Mouse (Mus musculus): ENCODE results near the gene Rhbdl1. TPM values are rescaled to one million over a fixed set of nuclear protein-coding genes. Genes with fewer than 3 reads are reported as not detected.

The Rhbdl1 gene
- polyA plus RNA-seq (2014; fragmentation: Nextera tagmentation; extraction: Ambion mirVana), result 0.60 and 1.6 TPM in 2 replicates

GRCm38 (mm10) chr17:25837076-25837410 is at the start of gene Rhbdl1:
Rhbdl1 (minus strand) TSS chr17:25837295.
- H3K36me3 ChIP-seq (ENCODE audit: control insufficient read depth, insufficient read depth, low read length), result peaks cover 37% of the 10 kb centered on the region

GRCm38 (mm10) chr17:25886806-25887205 is 49.7 kb upstream of the Rhbdl1 start:
- H3K36me3 ChIP-seq (ENCODE audit: control insufficient read depth, insufficient read depth, low read length), result peaks cover 14% of the 10 kb centered on the region

More at GRCm38 (mm10) chr17:25837076-25837410, at the start of gene Rhbdl1:
- 7% methylated on average over 29 of the region's 29 CpGs for WGBS
- no peaks in the 10 kb centered on the region for H3K9me3 ChIP-seq (ENCODE audit: control insufficient read depth, low read length)
- peaks cover 39% of the 10 kb centered on the region for H3K4me1 ChIP-seq (replicated peaks; ENCODE audit: control insufficient read depth, insufficient read depth, low read length)
- H3K4me2 ChIP-seq, result peak within 1 kb of the TSS; percentile 77
- peak within 1 kb of the TSS; percentile 40 for H3K4me3 ChIP-seq (ENCODE audit: low read depth, low read length)
- ATAC-seq (replicated peaks; ENCODE audit: low FRiP score), result no peak
- peak within 1 kb of the TSS; percentile 8; the same call in 1 of the 2 replicates for H3K27ac ChIP-seq (ENCODE audit: low read depth, low read length)
- H3K9ac ChIP-seq (ENCODE audit: low read depth, low read length), result peak within 1 kb of the TSS; percentile 58
- peak; percentile 71 for DNase-seq (ENCODE audit: low spot score)
- no peaks in the 10 kb centered on the region for H3K27me3 ChIP-seq (replicated peaks; ENCODE audit: control insufficient read depth, insufficient read depth, low read length)

GRCm38 (mm10) chr17:25885636-25886035 is 48.5 kb upstream of the Rhbdl1 start:
- no peak overlapping the region for H3K4me3 ChIP-seq (ENCODE audit: low read depth, low read length)
- no peaks in the 10 kb centered on the region for H3K27me3 ChIP-seq (replicated peaks; ENCODE audit: control insufficient read depth, insufficient read depth, low read length)
- no peak for DNase-seq (ENCODE audit: low spot score)
- no peak overlapping the region for H3K9ac ChIP-seq (ENCODE audit: low read depth, low read length)
- no peak overlapping the region for H3K4me2 ChIP-seq
- H3K9me3 ChIP-seq (ENCODE audit: control insufficient read depth, low read length), result no peaks in the 10 kb centered on the region
- 0 out of 2 replicates have a peak, but pooled peaks have one; percentile 30 for ATAC-seq (replicated peaks; ENCODE audit: low FRiP score)
- WGBS, result 62% methylated on average over 4 of the region's 4 CpGs
- peaks cover 14% of the 10 kb centered on the region for H3K36me3 ChIP-seq (ENCODE audit: control insufficient read depth, insufficient read depth, low read length)
- H3K4me1 ChIP-seq (replicated peaks; ENCODE audit: control insufficient read depth, insufficient read depth, low read length), result peaks cover 19% of the 10 kb centered on the region
- H3K27ac ChIP-seq (ENCODE audit: low read depth, low read length), result no peak overlapping the region

More at GRCm38 (mm10) chr17:25886806-25887205, 49.7 kb upstream of the Rhbdl1 start:
- no peak overlapping the region for H3K9ac ChIP-seq (ENCODE audit: low read depth, low read length)
- DNase-seq (ENCODE audit: low spot score), result no peak
- no peak for ATAC-seq (replicated peaks; ENCODE audit: low FRiP score)
- H3K4me3 ChIP-seq (ENCODE audit: low read depth, low read length), result no peak overlapping the region
- H3K4me1 ChIP-seq (replicated peaks; ENCODE audit: control insufficient read depth, insufficient read depth, low read length), result peaks cover 8% of the 10 kb centered on the region
- no peak overlapping the region for H3K4me2 ChIP-seq
- no peak overlapping the region for H3K27ac ChIP-seq (ENCODE audit: low read depth, low read length)
- H3K9me3 ChIP-seq (ENCODE audit: control insufficient read depth, low read length), result no peaks in the 10 kb centered on the region
- H3K27me3 ChIP-seq (replicated peaks; ENCODE audit: control insufficient read depth, insufficient read depth, low read length), result no peaks in the 10 kb centered on the region

GRCm38 (mm10) chr17:25883824-25884223 is 46.7 kb upstream of the Rhbdl1 start:
- DNase-seq (ENCODE audit: low spot score) (no peak), ATAC-seq (replicated peaks; ENCODE audit: low FRiP score) (no peak)
- Histone ChIP-seq H3K4me1 (replicated peaks; ENCODE audit: control insufficient read depth, insufficient read depth, low read length) (peaks cover 28% of the 10 kb centered on the region), H3K4me2 (no peak overlapping the region), H3K9me3 (ENCODE audit: control insufficient read depth, low read length) (no peaks in the 10 kb centered on the region), H3K27me3 (replicated peaks; ENCODE audit: control insufficient read depth, insufficient read depth, low read length) (no peaks in the 10 kb centered on the region), H3K36me3 (ENCODE audit: control insufficient read depth, insufficient read depth, low read length) (peaks cover 16% of the 10 kb centered on the region), H3K9ac (ENCODE audit: low read depth, low read length) (no peak overlapping the region), H3K27ac (ENCODE audit: low read depth, low read length) (no peak overlapping the region), H3K4me3 (ENCODE audit: low read depth, low read length) (no peak overlapping the region)
- 92% methylated on average over 3 of the region's 3 CpGs for WGBS

- no peak overlapping the region for H3K9ac ChIP-seq (ENCODE audit: low read depth, low read length)
- H3K27me3 ChIP-seq (replicated peaks; ENCODE audit: control insufficient read depth, insufficient read depth, low read length), result no peaks in the 10 kb centered on the region
- no peak overlapping the region for H3K4me3 ChIP-seq (ENCODE audit: low read depth, low read length)
- no peak for ATAC-seq (replicated peaks; ENCODE audit: low FRiP score)
- WGBS, result 91% methylated on average over 8 of the region's 8 CpGs
- DNase-seq (ENCODE audit: low spot score), result no peak
- peaks cover 30% of the 10 kb centered on the region for H3K4me1 ChIP-seq (replicated peaks; ENCODE audit: control insufficient read depth, insufficient read depth, low read length)
- H3K27ac ChIP-seq (ENCODE audit: low read depth, low read length), result no peak overlapping the region
- peaks cover 17% of the 10 kb centered on the region for H3K36me3 ChIP-seq (ENCODE audit: control insufficient read depth, insufficient read depth, low read length)
- H3K4me2 ChIP-seq, result no peak overlapping the region
- no peaks in the 10 kb centered on the region for H3K9me3 ChIP-seq (ENCODE audit: control insufficient read depth, low read length)
These were observed 46.2 kb upstream of the Rhbdl1 start for GRCm38 (mm10) chr17:25883268-25883667.

- Histone ChIP-seq H3K27me3 (replicated peaks; ENCODE audit: control insufficient read depth, insufficient read depth, low read length) (no peaks in the 10 kb centered on the region), H3K27ac (ENCODE audit: low read depth, low read length) (peak overlapping the region; percentile 62; the same call in 1 of the 2 replicates), H3K4me3 (ENCODE audit: low read depth, low read length) (no peak overlapping the region), H3K9me3 (ENCODE audit: control insufficient read depth, low read length) (no peaks in the 10 kb centered on the region), H3K9ac (ENCODE audit: low read depth, low read length) (0 out of 2 replicates have a peak overlapping the region, but pooled peaks have one; percentile 7), H3K4me2 (no peak overlapping the region), H3K4me1 (replicated peaks; ENCODE audit: control insufficient read depth, insufficient read depth, low read length) (peaks cover 30% of the 10 kb centered on the region), H3K36me3 (ENCODE audit: control insufficient read depth, insufficient read depth, low read length) (peaks cover 17% of the 10 kb centered on the region)
- 41% methylated on average over 5 of the region's 5 CpGs for WGBS
- ATAC-seq (replicated peaks; ENCODE audit: low FRiP score) (peak; percentile 50), DNase-seq (ENCODE audit: low spot score) (no peak)
These were observed 45.2 kb upstream of the Rhbdl1 start for GRCm38 (mm10) chr17:25882306-25882705.

GRCm38 (mm10) chr17:25881691-25882090 is 44.6 kb upstream of the Rhbdl1 start:
- Histone ChIP-seq H3K4me1 (replicated peaks; ENCODE audit: control insufficient read depth, insufficient read depth, low read length) (peaks cover 35% of the 10 kb centered on the region), H3K4me2 (no peak overlapping the region), H3K9me3 (ENCODE audit: control insufficient read depth, low read length) (no peaks in the 10 kb centered on the region), H3K27me3 (replicated peaks; ENCODE audit: control insufficient read depth, insufficient read depth, low read length) (no peaks in the 10 kb centered on the region), H3K9ac (ENCODE audit: low read depth, low read length) (no peak overlapping the region), H3K4me3 (ENCODE audit: low read depth, low read length) (no peak overlapping the region), H3K27ac (ENCODE audit: low read depth, low read length) (peak overlapping the region; percentile 62), H3K36me3 (ENCODE audit: control insufficient read depth, insufficient read depth, low read length) (peaks cover 17% of the 10 kb centered on the region)
- 56% methylated on average over 4 of the region's 4 CpGs for WGBS
- DNase-seq (ENCODE audit: low spot score), result no peak
- no peak for ATAC-seq (replicated peaks; ENCODE audit: low FRiP score)

GRCm38 (mm10) chr17:25880913-25881641 is 44.0 kb upstream of the Rhbdl1 start:
- DNase-seq (ENCODE audit: low spot score) (no peak), ATAC-seq (replicated peaks; ENCODE audit: low FRiP score) (no peak)
- H3K27ac ChIP-seq (ENCODE audit: low read depth, low read length), result peak overlapping the region; percentile 62
- no peak overlapping the region for H3K4me3 ChIP-seq (ENCODE audit: low read depth, low read length)
- H3K4me1 ChIP-seq (replicated peaks; ENCODE audit: control insufficient read depth, insufficient read depth, low read length), result peaks cover 41% of the 10 kb centered on the region
- no peak overlapping the region for H3K4me2 ChIP-seq
- H3K27me3 ChIP-seq (replicated peaks; ENCODE audit: control insufficient read depth, insufficient read depth, low read length), result no peaks in the 10 kb centered on the region
- no peak overlapping the region for H3K9ac ChIP-seq (ENCODE audit: low read depth, low read length)
- WGBS, result 27% methylated on average over 5 of the region's 5 CpGs
- no peaks in the 10 kb centered on the region for H3K9me3 ChIP-seq (ENCODE audit: control insufficient read depth, low read length)
- peaks cover 17% of the 10 kb centered on the region for H3K36me3 ChIP-seq (ENCODE audit: control insufficient read depth, insufficient read depth, low read length)

Measured in liver, embryonic 11.5 days (tissue).